Mouse (Mus musculus): ENCODE data around the gene Tmem259. TPM values are rescaled to one million over a fixed set of nuclear protein-coding genes. Genes with fewer than 3 reads are reported as not detected.

Gene Tmem259
- polyA plus RNA-seq, 1 experiment from 2014 or later = 22.5 TPM

- Histone ChIP-seq H3K4me2 (no peak overlapping the region), H3K27me3 (peaks cover 22% of the 10 kb centered on the region), H3K9me3 (no peaks in the 10 kb centered on the region), H3K9ac (replicated peaks) (no peak overlapping the region), H3K36me3 (peaks cover 67% of the 10 kb centered on the region), H3K27ac (no peak overlapping the region), H3K4me1 (replicated peaks) (peaks cover 3% of the 10 kb centered on the region; the same call in 1 of the 2 replicates), H3K4me3 (replicated peaks) (no peak overlapping the region)
- ATAC-seq (ENCODE audit: insufficient number of reproducible peaks, insufficient read depth, low FRiP score, low TSS enrichment, low read depth) = no peak
- 69% methylated on average over 36 of the region's 36 CpGs for WGBS
Observed at GRCm38 (mm10) chr10:79976722-79977107, 7.4 kb downstream of the Tmem259 start.

- ATAC-seq (ENCODE audit: insufficient number of reproducible peaks, insufficient read depth, low FRiP score, low TSS enrichment, low read depth) = no peak
- H3K9ac ChIP-seq (replicated peaks) = no peak overlapping the region
- H3K27me3 ChIP-seq = peaks cover 27% of the 10 kb centered on the region
- H3K4me3 ChIP-seq (replicated peaks) = no peak overlapping the region
- peaks cover 65% of the 10 kb centered on the region for H3K36me3 ChIP-seq
- whole genome bisulfite sequencing = 86% methylated on average over 28 of the region's 28 CpGs
- H3K9me3 ChIP-seq = no peaks in the 10 kb centered on the region
- H3K4me2 ChIP-seq = no peak overlapping the region
- no peak overlapping the region for H3K27ac ChIP-seq
- peaks cover 6% of the 10 kb centered on the region for H3K4me1 ChIP-seq (replicated peaks)
Observed at GRCm38 (mm10) chr10:79976071-79976721, 7.9 kb downstream of the Tmem259 start.

- Histone ChIP-seq H3K9ac (replicated peaks) (no peak overlapping the region), H3K36me3 (peaks cover 57% of the 10 kb centered on the region), H3K27me3 (peaks cover 41% of the 10 kb centered on the region), H3K4me2 (no peak overlapping the region), H3K4me3 (replicated peaks) (no peak overlapping the region), H3K4me1 (replicated peaks) (peaks cover 14% of the 10 kb centered on the region), H3K9me3 (no peaks in the 10 kb centered on the region), H3K27ac (no peak overlapping the region)
- ATAC-seq (ENCODE audit: insufficient number of reproducible peaks, insufficient read depth, low FRiP score, low TSS enrichment, low read depth) = no peak
- WGBS = 92% methylated on average over 8 of the region's 8 CpGs
Observed at GRCm38 (mm10) chr10:79974668-79975067, 9.5 kb downstream of the Tmem259 start.

GRCm38 (mm10) chr10:79974087-79974486, 10.0 kb downstream of the Tmem259 start:
- H3K4me2 ChIP-seq = no peak overlapping the region
- ATAC-seq (ENCODE audit: insufficient number of reproducible peaks, insufficient read depth, low FRiP score, low TSS enrichment, low read depth) = no peak
- no peak overlapping the region for H3K27ac ChIP-seq
- no peaks in the 10 kb centered on the region for H3K9me3 ChIP-seq
- peaks cover 52% of the 10 kb centered on the region for H3K36me3 ChIP-seq
- peaks cover 47% of the 10 kb centered on the region for H3K27me3 ChIP-seq
- H3K9ac ChIP-seq (replicated peaks) = no peak overlapping the region
- peaks cover 14% of the 10 kb centered on the region for H3K4me1 ChIP-seq (replicated peaks)
- WGBS = 91% methylated on average over 21 of the region's 21 CpGs
- H3K4me3 ChIP-seq (replicated peaks) = no peak overlapping the region

GRCm38 (mm10) chr10:79972831-79973230, 11.3 kb downstream of the Tmem259 start:
- 67% methylated on average over 14 of the region's 14 CpGs for WGBS

DNA sequence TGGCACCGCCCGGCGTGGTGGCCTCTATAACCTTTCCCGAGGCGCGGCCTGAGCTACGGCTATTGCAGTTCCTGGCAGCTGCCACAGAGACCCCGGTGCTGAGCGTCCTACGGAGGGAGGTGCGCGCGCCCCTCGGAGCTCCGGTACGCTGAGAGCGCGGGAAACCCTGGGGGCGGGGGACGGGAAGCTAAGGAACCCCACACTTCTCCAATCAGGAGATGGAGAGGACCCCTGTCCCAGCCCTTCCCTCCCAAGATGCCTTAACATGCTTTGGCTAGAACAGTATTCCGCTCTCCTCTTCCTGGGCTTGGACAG, 13.0 kb downstream of the Tmem259 start:
- 0 out of 2 replicates have a peak, but pooled peaks have one; percentile 20 for ATAC-seq (ENCODE audit: insufficient number of reproducible peaks, insufficient read depth, low FRiP score, low TSS enrichment, low read depth)
- Histone ChIP-seq H3K9ac (replicated peaks) (peak overlapping the region; percentile 74), H3K36me3 (peaks cover 51% of the 10 kb centered on the region), H3K4me1 (replicated peaks) (peaks cover 14% of the 10 kb centered on the region), H3K27me3 (peaks cover 50% of the 10 kb centered on the region), H3K4me2 (peak overlapping the region; percentile 94), H3K9me3 (no peaks in the 10 kb centered on the region), H3K27ac (no peak overlapping the region), H3K4me3 (replicated peaks) (peak overlapping the region; percentile 58)
- 3% methylated on average over 21 of the region's 21 CpGs for WGBS

More at GRCm38 (mm10) chr10:79972831-79973230, 11.3 kb downstream of the Tmem259 start:
- no peak overlapping the region for H3K4me2 ChIP-seq
- no peak overlapping the region for H3K27ac ChIP-seq
- no peak overlapping the region for H3K9ac ChIP-seq (replicated peaks)
- H3K4me1 ChIP-seq (replicated peaks) = peaks cover 14% of the 10 kb centered on the region
- no peaks in the 10 kb centered on the region for H3K9me3 ChIP-seq
- H3K4me3 ChIP-seq (replicated peaks) = no peak overlapping the region
- no peak for ATAC-seq (ENCODE audit: insufficient number of reproducible peaks, insufficient read depth, low FRiP score, low TSS enrichment, low read depth)
- H3K36me3 ChIP-seq = peaks cover 51% of the 10 kb centered on the region
- H3K27me3 ChIP-seq = peaks cover 50% of the 10 kb centered on the region

- 6% methylated on average over 47 of the region's 47 CpGs for WGBS
- Histone ChIP-seq H3K4me1 (replicated peaks) (peaks cover 14% of the 10 kb centered on the region), H3K9me3 (no peaks in the 10 kb centered on the region), H3K4me2 (peak within 1 kb of the TSS; percentile 94), H3K27me3 (peaks cover 50% of the 10 kb centered on the region), H3K9ac (replicated peaks) (peak within 1 kb of the TSS; percentile 74), H3K27ac (no peak within 1 kb of the TSS), H3K4me3 (replicated peaks) (peak within 1 kb of the TSS; percentile 58), H3K36me3 (peaks cover 51% of the 10 kb centered on the region)
- 0 out of 2 replicates have a peak, but pooled peaks have one; percentile 15 for ATAC-seq (ENCODE audit: insufficient number of reproducible peaks, insufficient read depth, low FRiP score, low TSS enrichment, low read depth)
Observed at GRCm38 (mm10) chr10:79970415-79971182, 13.5 kb downstream of the Tmem259 start, which contains the start of gene Grin3b. Gene Grin3b (plus strand): TSS chr10:79970715.

GRCm38 (mm10) chr10:79969124-79969568, 15.0 kb downstream of the Tmem259 start:
- 16% methylated on average over 3 of the region's 3 CpGs for WGBS
- no peak overlapping the region for H3K9ac ChIP-seq (replicated peaks)
- H3K27me3 ChIP-seq = peaks cover 49% of the 10 kb centered on the region
- no peak overlapping the region for H3K27ac ChIP-seq
- ATAC-seq (ENCODE audit: insufficient number of reproducible peaks, insufficient read depth, low FRiP score, low TSS enrichment, low read depth) = no peak
- peaks cover 54% of the 10 kb centered on the region for H3K36me3 ChIP-seq
- H3K4me1 ChIP-seq (replicated peaks) = peaks cover 14% of the 10 kb centered on the region
- no peaks in the 10 kb centered on the region for H3K9me3 ChIP-seq
- H3K4me2 ChIP-seq = no peak overlapping the region
- H3K4me3 ChIP-seq (replicated peaks) = no peak overlapping the region

- peaks cover 41% of the 10 kb centered on the region for H3K27me3 ChIP-seq
- no peaks in the 10 kb centered on the region for H3K9me3 ChIP-seq
- H3K4me1 ChIP-seq (replicated peaks) = peaks cover 14% of the 10 kb centered on the region
- H3K27ac ChIP-seq = no peak overlapping the region
- 97% methylated on average over 1 of the region's 1 CpGs for WGBS
- no peak overlapping the region for H3K4me2 ChIP-seq
- no peak overlapping the region for H3K4me3 ChIP-seq (replicated peaks)
- H3K36me3 ChIP-seq = peaks cover 58% of the 10 kb centered on the region
- no peak for ATAC-seq (ENCODE audit: insufficient number of reproducible peaks, insufficient read depth, low FRiP score, low TSS enrichment, low read depth)
- H3K9ac ChIP-seq (replicated peaks) = no peak overlapping the region
Observed at GRCm38 (mm10) chr10:79968181-79968580, 15.9 kb downstream of the Tmem259 start.

- 90% methylated on average over 5 of the region's 5 CpGs for WGBS
- Histone ChIP-seq H3K4me2 (no peak overlapping the region), H3K4me1 (replicated peaks) (peaks cover 14% of the 10 kb centered on the region), H3K9me3 (no peaks in the 10 kb centered on the region), H3K36me3 (peaks cover 70% of the 10 kb centered on the region), H3K9ac (replicated peaks) (no peak overlapping the region), H3K27ac (no peak overlapping the region), H3K4me3 (replicated peaks) (no peak overlapping the region), H3K27me3 (peaks cover 30% of the 10 kb centered on the region)
- no peak for ATAC-seq (ENCODE audit: insufficient number of reproducible peaks, insufficient read depth, low FRiP score, low TSS enrichment, low read depth)
Observed at GRCm38 (mm10) chr10:79966886-79967400, 17.2 kb downstream of the Tmem259 start.

DNA sequence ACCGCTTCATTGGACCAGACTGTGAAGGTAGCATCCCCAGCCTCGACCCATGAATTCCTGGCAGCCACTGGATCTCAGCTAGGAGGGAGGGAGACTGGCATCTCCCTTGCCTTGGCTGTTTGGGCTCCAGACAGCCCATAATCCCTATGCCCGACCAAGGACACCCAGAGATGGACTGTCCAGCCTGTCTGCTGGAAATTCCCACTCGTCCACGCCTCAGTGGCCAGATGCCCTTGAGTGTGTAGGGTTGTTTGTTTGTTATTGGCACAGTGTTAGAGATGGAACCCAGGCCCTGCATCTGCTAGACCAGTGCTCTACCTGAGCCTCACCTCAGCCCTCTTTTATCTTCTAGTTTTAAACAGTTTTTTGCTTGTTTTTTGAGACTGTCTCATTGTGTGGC, 18.8 kb downstream of the Tmem259 start:
- H3K9me3 ChIP-seq = no peaks in the 10 kb centered on the region
- H3K4me1 ChIP-seq (replicated peaks) = peaks cover 10% of the 10 kb centered on the region
- H3K9ac ChIP-seq (replicated peaks) = no peak overlapping the region
- H3K27me3 ChIP-seq = peaks cover 14% of the 10 kb centered on the region
- H3K36me3 ChIP-seq = peaks cover 79% of the 10 kb centered on the region
- H3K4me3 ChIP-seq (replicated peaks) = no peak overlapping the region
- no peak for ATAC-seq (ENCODE audit: insufficient number of reproducible peaks, insufficient read depth, low FRiP score, low TSS enrichment, low read depth)
- no peak overlapping the region for H3K4me2 ChIP-seq
- WGBS = 87% methylated on average over 5 of the region's 5 CpGs
- no peak overlapping the region for H3K27ac ChIP-seq
